Mouse (Mus musculus) forebrain, embryonic 15.5 days (tissue): Measurements from ENCODE around the gene Zfx. TPM values are rescaled to one million over a fixed set of nuclear protein-coding genes. Genes with fewer than 3 reads are reported as not detected.
A peak's percentile ranks its signal among the peaks of the same experiment; 100 is the strongest.

Source experiments
- ATAC-seq: fragments of 200-750 bp; cut with Nextera tagmentation; replicated peaks from 2 replicates; pipeline ENCODE4 v1.8.0; 2017; ENCODE audit warnings: mild to moderate bottlenecking, moderate TSS enrichment, moderate library complexity
- H3K27ac ChIP-seq: fragments of 300-500 bp; sonication (generic); replicated peaks from 2 replicates; pipeline ENCODE4 v1.5.1; 2015; ENCODE audit warnings: mild to moderate bottlenecking, inconsistent platforms
- H3K27me3 ChIP-seq: fragments of 300-500 bp; sonication (generic); 2 replicates; pipeline ENCODE4 v1.6.1; 2015; ENCODE audit warnings: inconsistent platforms
- H3K36me3 ChIP-seq: fragments of 300-500 bp; sonication (generic); 2 replicates; pipeline ENCODE4 v1.6.1; 2015; ENCODE audit warnings: mild to moderate bottlenecking, inconsistent platforms
- H3K4me1 ChIP-seq: fragments of 300-500 bp; sonication (generic); 2 replicates; pipeline ENCODE4 v1.6.1; 2015; ENCODE audit warnings: inconsistent platforms
- H3K4me2 ChIP-seq: fragments of 300-500 bp; sonication (generic); replicated peaks from 2 replicates; pipeline ENCODE4 v1.6.1; 2015; ENCODE audit warnings: mild to moderate bottlenecking, inconsistent platforms
- H3K4me3 ChIP-seq: fragments of 300-500 bp; sonication (generic); 2 replicates; pipeline ENCODE4 v1.5.1; 2015; ENCODE audit warnings: mild to moderate bottlenecking, inconsistent platforms
- H3K9ac ChIP-seq: fragments of 300-500 bp; sonication (generic); replicated peaks from 2 replicates; pipeline ENCODE4 v1.6.1; 2015; ENCODE audit warnings: mild to moderate bottlenecking, inconsistent platforms
- H3K9me3 ChIP-seq: fragments of 300-500 bp; sonication (generic); 2 replicates; pipeline ENCODE4 v1.6.1; 2016; ENCODE audit warnings: inconsistent platforms
- WGBS: fragments of 180-500 bp; shearing (Covaris S2); methylation state at CpG from one replicate; pipeline ENCODE4 v1.1.7; 2015; ENCODE audit warnings: mixed read lengths; 5-methylcytosine and 5-hydroxymethylcytosine counted together
- polyA plus RNA-seq: library from polyadenylated mRNA; unstranded; fragments of >200 nt; fragmentation: Nextera tagmentation; extraction: Ambion mirVana; gene quantifications from 2 replicates; pipeline ENCODE4 v1.2.1, GENCODE M21; 2015

Gene Zfx
- polyA plus RNA-seq: 27.9 and 28.3 TPM in 2 replicates

DNA sequence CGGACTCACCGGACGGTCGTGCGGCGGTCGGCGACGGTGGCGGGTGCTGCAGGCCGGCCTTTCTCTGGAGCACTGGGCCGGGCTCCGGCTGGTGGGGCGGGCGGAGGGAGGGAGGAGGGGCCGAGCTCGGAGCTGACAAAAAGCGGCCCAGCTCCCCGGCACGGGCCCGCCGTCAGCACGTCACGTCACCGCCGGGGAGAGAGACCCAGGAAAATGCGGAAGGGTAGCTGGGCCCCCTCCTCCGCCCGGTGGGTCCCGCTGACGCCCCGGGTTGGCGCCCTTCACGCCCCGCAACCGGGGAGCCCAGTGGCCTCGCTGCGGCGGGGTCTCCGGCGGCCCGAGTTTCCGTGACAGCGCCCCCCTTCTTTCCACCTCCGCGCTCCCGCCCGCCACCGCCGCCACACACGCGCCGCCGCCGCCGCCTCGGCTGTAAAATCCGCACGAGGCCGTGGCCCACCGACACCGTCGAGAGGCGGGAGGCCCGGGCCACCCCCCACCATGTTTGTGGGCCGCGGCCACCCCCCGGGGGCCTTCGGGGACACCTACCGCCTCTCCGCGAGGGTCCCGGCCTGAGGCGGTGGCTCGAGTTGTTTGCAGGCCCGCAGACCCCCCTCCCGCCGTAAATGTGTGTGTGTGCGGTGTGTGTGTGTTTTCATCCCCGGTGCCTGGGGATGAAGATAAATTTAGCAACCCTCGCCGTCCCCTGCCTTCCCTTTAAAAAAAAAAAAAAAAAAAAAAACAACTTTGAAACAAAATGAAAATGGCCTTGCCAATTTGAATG lies at the start of gene Zfx:
Gene Zfx, minus strand, starts transcription at position 644 of the 781 bp plus-strand sequence.
- 15% methylated on average over 40 of the region's 82 CpGs for WGBS
- H3K4me1 ChIP-seq: peaks cover 10% of the 10 kb centered on the region
- H3K9ac ChIP-seq: peak within 1 kb of the TSS; percentile 85
- peak within 1 kb of the TSS; percentile 65 for H3K4me3 ChIP-seq
- peak; percentile 85 for ATAC-seq
- H3K4me2 ChIP-seq: peak within 1 kb of the TSS; percentile 45
- H3K27me3 ChIP-seq: peaks cover 10% of the 10 kb centered on the region
- H3K36me3 ChIP-seq: no peaks in the 10 kb centered on the region
- H3K9me3 ChIP-seq: no peaks in the 10 kb centered on the region
- peak within 1 kb of the TSS; percentile 100 for H3K27ac ChIP-seq

DNA sequence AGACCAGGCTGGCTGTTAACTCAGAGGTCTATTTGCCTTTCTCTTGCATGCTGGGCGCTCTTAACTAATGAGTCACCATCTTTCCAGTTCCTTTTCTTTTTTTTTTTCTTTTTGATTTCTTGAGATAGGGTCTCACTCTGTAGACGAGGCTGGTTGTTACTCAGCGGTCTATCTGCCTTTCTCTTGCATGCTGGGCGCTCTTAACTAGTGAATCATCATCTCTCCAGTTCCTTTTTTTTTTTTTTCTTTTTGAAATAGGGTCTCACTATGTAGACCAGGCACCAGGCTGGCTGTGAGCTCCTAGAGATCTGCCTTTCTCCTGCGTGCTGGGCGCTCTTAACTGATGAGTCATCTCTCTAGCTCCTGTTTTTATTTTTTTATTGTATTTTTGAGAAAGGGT lies 45.8 kb upstream of the Zfx start:
- no peak overlapping the region for H3K4me2 ChIP-seq
- H3K27me3 ChIP-seq: peaks cover 44% of the 10 kb centered on the region
- no peak overlapping the region for H3K4me3 ChIP-seq
- no peak overlapping the region for H3K27ac ChIP-seq
- no peaks in the 10 kb centered on the region for H3K4me1 ChIP-seq
- no peaks in the 10 kb centered on the region for H3K36me3 ChIP-seq
- 80% methylated on average over 6 of the region's 6 CpGs for WGBS
- no peaks in the 10 kb centered on the region for H3K9me3 ChIP-seq
- no peak overlapping the region for H3K9ac ChIP-seq
- ATAC-seq: no peak

DNA sequence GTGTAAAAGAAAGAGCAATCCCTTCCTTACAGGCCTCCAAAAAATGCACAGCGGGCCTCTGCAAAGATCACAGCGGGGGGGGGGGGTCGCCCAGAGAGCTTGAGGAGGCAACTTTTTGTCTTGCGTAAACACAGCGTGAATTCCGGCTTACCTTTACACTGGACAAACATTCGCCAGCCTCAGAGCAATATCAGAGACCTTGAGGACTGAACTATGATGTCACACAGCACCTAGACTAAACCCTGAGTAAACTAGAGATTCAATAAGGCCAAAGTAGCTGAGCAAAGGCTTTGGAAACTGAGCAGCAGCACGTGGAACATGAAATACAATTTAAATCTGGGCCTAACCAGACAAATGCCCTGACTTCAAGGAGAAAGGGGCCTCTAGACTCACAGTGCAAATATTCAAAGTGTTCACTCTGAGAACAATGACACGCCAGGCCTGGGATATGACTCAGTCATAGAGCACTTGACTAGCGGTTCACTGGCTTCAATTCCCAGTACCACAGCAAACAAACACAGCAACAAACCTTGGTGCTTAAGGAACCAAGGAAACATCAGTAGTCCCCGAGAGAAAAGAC lies 28.8 kb upstream of the Zfx start:
- no peak overlapping the region for H3K4me2 ChIP-seq
- no peaks in the 10 kb centered on the region for H3K4me1 ChIP-seq
- no peaks in the 10 kb centered on the region for H3K9me3 ChIP-seq
- no peak overlapping the region for H3K9ac ChIP-seq
- no peak overlapping the region for H3K4me3 ChIP-seq
- WGBS: 20% methylated on average over 11 of the region's 11 CpGs
- no peaks in the 10 kb centered on the region for H3K36me3 ChIP-seq
- H3K27ac ChIP-seq: no peak overlapping the region
- peaks cover 45% of the 10 kb centered on the region for H3K27me3 ChIP-seq
- no peak for ATAC-seq

DNA sequence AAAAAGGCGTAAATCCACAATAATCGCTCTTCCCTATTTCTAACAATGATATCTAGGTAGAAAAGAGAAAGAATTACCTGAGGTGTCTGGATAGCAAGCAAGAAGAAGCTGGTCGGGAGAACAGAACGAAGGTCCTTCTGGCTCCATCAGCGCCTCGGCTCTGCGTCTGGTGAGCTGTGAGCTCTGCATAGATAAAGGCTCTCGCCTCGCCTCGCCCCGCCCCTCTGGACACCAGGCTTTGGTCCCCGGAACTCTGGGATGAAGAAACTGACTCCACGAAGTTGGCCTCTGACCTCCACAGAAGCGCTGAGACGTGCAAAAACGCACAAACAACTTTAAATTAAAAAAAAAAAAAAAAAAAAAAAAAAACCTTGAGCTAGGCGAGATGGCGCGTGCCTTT lies 27.0 kb upstream of the Zfx start:
- Histone ChIP-seq H3K4me3 (no peak overlapping the region), H3K36me3 (no peaks in the 10 kb centered on the region), H3K27me3 (peaks cover 50% of the 10 kb centered on the region), H3K9ac (no peak overlapping the region), H3K27ac (no peak overlapping the region), H3K9me3 (no peaks in the 10 kb centered on the region), H3K4me2 (no peak overlapping the region), H3K4me1 (no peaks in the 10 kb centered on the region)
- WGBS: 84% methylated on average over 19 of the region's 19 CpGs
- no peak for ATAC-seq

DNA sequence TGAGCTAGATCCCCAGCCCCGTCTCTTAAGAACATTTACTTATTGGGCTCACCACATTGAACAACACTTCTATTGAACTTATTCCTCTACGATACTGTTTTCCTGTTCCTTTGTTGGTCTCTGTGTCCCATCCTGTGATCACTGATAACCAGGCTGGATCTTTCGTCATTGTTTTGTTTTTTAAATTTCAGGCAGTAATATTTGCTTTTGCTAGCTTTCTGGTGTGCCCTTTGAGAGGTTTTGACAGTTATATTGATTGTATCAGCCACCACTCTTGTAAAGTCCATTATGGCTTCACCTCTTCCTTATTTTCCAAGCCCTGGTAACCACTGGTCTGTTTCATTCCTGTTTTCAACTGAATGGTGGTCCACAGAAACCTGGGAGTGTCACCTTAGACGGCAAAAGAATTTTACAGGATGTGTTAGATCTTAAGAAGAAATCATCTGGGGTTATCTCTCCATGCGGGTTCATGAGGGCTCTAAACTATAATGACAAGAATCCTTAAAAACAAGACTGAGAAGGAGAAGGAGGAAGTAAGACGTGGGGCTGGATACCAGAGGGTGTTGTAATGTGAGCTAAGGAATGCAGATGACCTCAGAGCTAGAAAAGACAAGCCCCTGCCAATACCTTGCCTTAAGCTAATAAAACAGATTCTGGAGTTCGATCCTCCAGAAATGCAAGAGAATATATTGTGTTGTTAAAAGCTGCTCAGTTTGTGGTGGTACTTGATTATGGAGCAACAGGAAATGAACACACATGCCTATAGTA lies 18.7 kb upstream of the Zfx start:
- Histone ChIP-seq H3K27me3 (peaks cover 41% of the 10 kb centered on the region), H3K36me3 (no peaks in the 10 kb centered on the region)
- no peak for ATAC-seq

DNA sequence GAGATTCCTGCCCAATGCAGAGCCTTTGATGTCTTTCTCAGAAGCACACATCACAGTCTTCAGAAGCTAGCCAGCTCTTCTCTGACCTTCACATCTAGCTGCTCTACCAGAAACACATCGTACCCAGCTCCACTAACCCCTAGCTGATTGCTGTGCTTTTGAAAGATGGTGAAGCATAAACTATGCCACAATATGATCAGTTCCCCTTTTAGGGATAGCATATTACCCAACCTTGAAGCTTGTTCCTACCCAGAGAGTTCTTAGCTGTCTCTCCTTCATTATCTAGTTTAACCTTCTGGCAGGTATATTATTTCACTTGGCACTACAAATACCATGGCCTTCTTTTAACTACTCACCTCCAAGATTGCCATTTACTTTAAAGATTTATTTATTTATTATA lies 16.6 kb upstream of the Zfx start:
- Histone ChIP-seq H3K4me3 (no peak overlapping the region), H3K36me3 (no peaks in the 10 kb centered on the region), H3K27me3 (peaks cover 36% of the 10 kb centered on the region), H3K4me2 (no peak overlapping the region), H3K9me3 (no peaks in the 10 kb centered on the region), H3K4me1 (no peaks in the 10 kb centered on the region), H3K27ac (no peak overlapping the region), H3K9ac (no peak overlapping the region)
- no peak for ATAC-seq
- 89% methylated on average over 1 of the region's 1 CpGs for WGBS

More for the DNA sequence above, 18.7 kb upstream of the Zfx start:
- H3K4me3 ChIP-seq: no peak overlapping the region
- no peak overlapping the region for H3K9ac ChIP-seq
- WGBS: 82% methylated on average over 7 of the region's 7 CpGs
- no peak overlapping the region for H3K27ac ChIP-seq
- H3K4me1 ChIP-seq: no peaks in the 10 kb centered on the region
- H3K4me2 ChIP-seq: no peak overlapping the region
- no peaks in the 10 kb centered on the region for H3K9me3 ChIP-seq

DNA sequence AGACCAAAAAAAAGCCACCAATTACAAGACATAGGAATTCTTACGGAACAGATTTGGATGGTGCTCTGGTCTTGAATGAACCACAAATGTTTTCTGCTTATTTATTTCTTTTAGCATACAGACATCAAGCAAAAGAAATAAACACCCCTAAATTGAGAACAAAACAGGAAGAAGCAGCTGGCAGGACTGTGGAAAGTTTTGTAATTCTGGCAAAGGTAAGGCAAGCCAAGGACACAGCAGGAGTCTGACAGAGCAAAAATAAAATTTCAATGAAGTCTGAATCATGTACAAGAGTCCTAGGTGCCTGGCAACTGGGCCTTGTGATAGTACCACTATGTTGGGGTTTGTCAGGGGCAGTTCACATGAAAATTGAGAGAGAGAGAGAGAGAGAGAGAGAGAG lies 14.8 kb upstream of the Zfx start:
- H3K4me1 ChIP-seq: no peaks in the 10 kb centered on the region
- no peak overlapping the region for H3K27ac ChIP-seq
- H3K9me3 ChIP-seq: no peaks in the 10 kb centered on the region
- no peaks in the 10 kb centered on the region for H3K36me3 ChIP-seq
- peaks cover 31% of the 10 kb centered on the region for H3K27me3 ChIP-seq
- no peak overlapping the region for H3K4me3 ChIP-seq
- 81% methylated on average over 1 of the region's 1 CpGs for WGBS
- no peak overlapping the region for H3K9ac ChIP-seq
- ATAC-seq: no peak
- no peak overlapping the region for H3K4me2 ChIP-seq

DNA sequence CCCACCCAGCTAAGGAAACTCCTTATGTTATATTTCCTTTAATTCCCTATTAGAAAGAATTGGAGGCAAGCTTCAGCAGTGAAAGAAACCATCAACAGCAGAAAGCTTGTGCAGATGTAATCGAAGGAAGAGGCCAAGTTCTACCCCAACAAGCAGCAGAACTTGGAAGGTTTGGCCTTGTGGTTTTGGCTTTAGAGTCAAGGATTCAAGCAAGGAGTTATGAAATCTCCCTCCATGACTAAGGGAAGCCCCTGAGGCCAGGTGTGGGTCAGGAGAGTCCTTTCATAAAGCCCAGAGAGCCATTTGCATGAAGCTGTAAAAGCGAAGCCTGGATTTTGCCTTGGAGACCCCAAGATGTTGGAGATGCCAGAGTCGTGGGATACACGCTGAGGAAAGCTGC lies 11.6 kb upstream of the Zfx start:
- no peak for ATAC-seq
- Histone ChIP-seq H3K4me1 (no peaks in the 10 kb centered on the region), H3K9ac (no peak overlapping the region), H3K27ac (no peak overlapping the region), H3K36me3 (no peaks in the 10 kb centered on the region), H3K4me2 (no peak overlapping the region), H3K4me3 (no peak overlapping the region), H3K27me3 (peaks cover 25% of the 10 kb centered on the region; the same call in 1 of the 2 replicates), H3K9me3 (no peaks in the 10 kb centered on the region)
- 65% methylated on average over 4 of the region's 4 CpGs for WGBS

DNA sequence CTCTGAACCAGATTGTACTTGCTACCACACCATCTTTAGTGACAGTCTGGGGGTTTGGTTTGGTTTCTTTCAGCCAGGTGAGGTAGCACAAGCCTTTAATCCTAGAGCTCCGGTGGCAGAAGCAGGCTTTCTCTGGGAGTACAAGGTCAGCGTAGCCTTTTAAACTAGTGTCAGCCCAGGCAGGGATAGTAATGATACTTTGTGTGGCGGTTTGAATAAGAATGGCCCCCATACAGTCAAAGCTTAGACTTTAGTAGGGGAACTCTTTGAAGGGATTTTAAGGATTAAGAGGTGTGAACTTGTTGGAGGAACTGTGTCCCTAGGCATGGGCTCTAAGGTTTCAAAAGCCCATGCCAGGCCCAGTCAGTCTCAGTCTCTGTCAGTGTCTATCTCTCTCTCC lies 10.0 kb upstream of the Zfx start:
- no peak for ATAC-seq
- H3K27ac ChIP-seq: no peak overlapping the region
- 26% methylated on average over 3 of the region's 3 CpGs for WGBS
- H3K4me1 ChIP-seq: no peaks in the 10 kb centered on the region
- no peak overlapping the region for H3K9ac ChIP-seq
- no peaks in the 10 kb centered on the region for H3K9me3 ChIP-seq
- no peaks in the 10 kb centered on the region for H3K36me3 ChIP-seq
- H3K27me3 ChIP-seq: peaks cover 23% of the 10 kb centered on the region; the same call in 1 of the 2 replicates
- H3K4me3 ChIP-seq: no peak overlapping the region
- H3K4me2 ChIP-seq: no peak overlapping the region

DNA sequence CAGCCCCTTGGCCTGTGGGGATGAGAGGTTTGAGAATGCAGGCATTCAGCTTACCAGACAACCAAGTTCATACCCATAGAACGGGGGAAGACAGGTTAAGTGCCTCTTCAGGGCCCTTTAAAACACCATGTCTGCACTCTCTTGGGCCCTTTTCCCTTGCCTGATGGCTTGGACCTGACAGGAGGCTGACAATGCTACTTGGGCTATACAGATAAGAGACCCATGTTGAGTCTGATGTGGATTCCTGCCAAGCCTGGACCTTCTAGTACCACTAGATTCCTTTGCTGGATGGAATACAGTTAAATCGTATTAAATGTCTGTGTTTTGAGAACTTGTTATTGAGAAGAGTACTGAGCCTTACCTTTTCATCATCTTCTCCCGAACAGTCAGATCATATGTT lies 8.7 kb upstream of the Zfx start:
- Histone ChIP-seq H3K4me2 (no peak overlapping the region), H3K9ac (no peak overlapping the region), H3K27me3 (peaks cover 28% of the 10 kb centered on the region; the same call in 1 of the 2 replicates), H3K4me1 (no peaks in the 10 kb centered on the region), H3K27ac (no peak overlapping the region), H3K9me3 (no peaks in the 10 kb centered on the region), H3K4me3 (no peak overlapping the region), H3K36me3 (no peaks in the 10 kb centered on the region)
- no peak for ATAC-seq
- WGBS: 75% methylated on average over 3 of the region's 3 CpGs

DNA sequence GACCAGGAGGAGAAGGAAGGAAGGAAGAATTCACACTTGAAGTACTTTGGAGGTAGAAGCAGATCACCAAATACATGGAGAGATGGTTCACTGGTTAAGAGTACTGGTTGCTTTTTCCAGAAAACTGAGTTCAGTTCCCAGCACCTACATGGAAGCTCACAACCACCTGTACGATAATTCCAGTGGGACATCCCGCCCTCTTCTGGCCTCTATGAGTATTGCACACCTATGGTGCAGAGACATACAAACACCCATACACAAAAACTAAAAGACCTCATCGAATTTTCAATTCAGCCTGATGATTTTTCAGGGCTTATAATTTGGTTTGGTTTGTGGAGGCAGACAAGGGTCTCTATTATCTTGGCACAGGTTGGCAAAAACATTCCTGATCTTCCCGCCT lies 6.2 kb upstream of the Zfx start:
- peaks cover 26% of the 10 kb centered on the region; the same call in 1 of the 2 replicates for H3K27me3 ChIP-seq
- H3K36me3 ChIP-seq: no peaks in the 10 kb centered on the region
- H3K9me3 ChIP-seq: no peaks in the 10 kb centered on the region

DNA sequence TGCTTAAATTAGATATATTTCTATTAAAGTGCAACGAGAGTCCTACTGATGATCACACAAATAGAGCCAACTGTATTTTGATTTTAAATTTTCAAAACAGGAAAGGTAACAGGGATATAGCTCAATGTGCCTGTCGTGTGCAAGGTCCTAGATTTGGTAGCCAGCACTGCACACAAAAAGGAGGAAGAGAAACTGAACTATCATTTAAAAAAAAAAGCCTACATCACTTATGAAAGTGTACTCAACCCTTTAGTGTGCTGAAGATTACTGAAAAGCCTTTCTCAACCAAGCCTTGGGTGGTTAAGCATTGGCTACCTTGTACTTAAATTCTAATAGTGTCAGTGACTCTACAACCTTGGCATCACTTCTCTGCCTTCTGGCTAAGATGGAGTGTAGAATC lies 2.4 kb upstream of the Zfx start:
- H3K4me3 ChIP-seq: no peak overlapping the region
- H3K9me3 ChIP-seq: no peaks in the 10 kb centered on the region
- no peak overlapping the region for H3K9ac ChIP-seq
- H3K36me3 ChIP-seq: no peaks in the 10 kb centered on the region
- H3K27ac ChIP-seq: no peak overlapping the region
- 76% methylated on average over 2 of the region's 2 CpGs for WGBS
- peaks cover 4% of the 10 kb centered on the region for H3K4me1 ChIP-seq
- no peak for ATAC-seq
- peaks cover 14% of the 10 kb centered on the region for H3K27me3 ChIP-seq
- no peak overlapping the region for H3K4me2 ChIP-seq

More for the DNA sequence above, 6.2 kb upstream of the Zfx start:
- no peak for ATAC-seq
- Histone ChIP-seq H3K4me2 (no peak overlapping the region), H3K4me1 (no peaks in the 10 kb centered on the region), H3K27ac (no peak overlapping the region), H3K9ac (no peak overlapping the region), H3K4me3 (no peak overlapping the region)
- 74% methylated on average over 4 of the region's 4 CpGs for WGBS
